Mouse (Mus musculus) T-helper 1 cell (primary cell): ENCODE measurements at regions not wholly inside any gene's neighbourhood (a gene's known extent, or its start where the extent isn't known, plus 50 kb on each side); places are given as distances from the start of the nearest gene placed in this dataset.

Source experiments
- in situ Hi-C: fragments of 300-600 bp; cut with MboI, MseI; formaldehyde crosslinking; loops from one replicate; pipeline ENCODE4 v1.15.1; 2025; ENCODE audit warnings: high pct_unique_total_duplicates

- in situ Hi-C loops, result no loop called here
Measured at GRCm38 (mm10) chr11:45058658-45059057, 441.5 kb downstream of the Ebf1 start.

- in situ Hi-C loops, result no loop called here
Measured at GRCm38 (mm10) chr11:45066592-45066991, 449.5 kb downstream of the Ebf1 start.

GRCm38 (mm10) chr11:45070280-45070679 is 453.2 kb downstream of the Ebf1 start:
- in situ Hi-C loops, result no loop called here

- in situ Hi-C loops, result no loop called here
Measured at GRCm38 (mm10) chr11:45071195-45071594, 454.1 kb downstream of the Ebf1 start.

GRCm38 (mm10) chr11:45084506-45085037 is 467.5 kb downstream of the Ebf1 start:
- in situ Hi-C loops, result no loop called here

GRCm38 (mm10) chr11:45085145-45085544 is 468.0 kb downstream of the Ebf1 start:
- in situ Hi-C loops, result no loop called here

GRCm38 (mm10) chr11:45087186-45087915 is 470.2 kb downstream of the Ebf1 start:
- in situ Hi-C loops, result no loop called here

- in situ Hi-C loops, result no loop called here
Measured at GRCm38 (mm10) chr11:45088286-45088685, 471.2 kb downstream of the Ebf1 start.

- in situ Hi-C loops, result no loop called here
Measured at GRCm38 (mm10) chr11:45089561-45089960, 472.4 kb downstream of the Ebf1 start.

- in situ Hi-C loops, result no loop called here
Measured at GRCm38 (mm10) chr11:45103498-45104336, 486.6 kb downstream of the Ebf1 start.

GRCm38 (mm10) chr11:45116702-45117101 is 499.6 kb downstream of the Ebf1 start:
- in situ Hi-C loops, result no loop called here

- in situ Hi-C loops, result loop anchor here (10.0 kb wide), 1 partner anchor 1488 kb away; no protein-coding TSS in a partner anchor
Measured at GRCm38 (mm10) chr11:45123276-45123675, 506.2 kb downstream of the Ebf1 start.

GRCm38 (mm10) chr11:45136781-45137180 is 519.7 kb downstream of the Ebf1 start:
- in situ Hi-C loops, result loop anchor here (10.0 kb wide), 1 partner anchor 932 kb away; no protein-coding TSS in a partner anchor

- in situ Hi-C loops, result loop anchor here (10.0 kb wide), 1 partner anchor 934 kb away; no protein-coding TSS in a partner anchor
Measured at GRCm38 (mm10) chr11:45138351-45138975, 521.3 kb downstream of the Ebf1 start.

- in situ Hi-C loops, result no loop called here
Measured at GRCm38 (mm10) chr11:45140490-45140889, 523.4 kb downstream of the Ebf1 start.

GRCm38 (mm10) chr11:45154070-45154469 is 537.0 kb downstream of the Ebf1 start:
- in situ Hi-C loops, result no loop called here

GRCm38 (mm10) chr11:45154497-45154896 is 537.4 kb downstream of the Ebf1 start:
- in situ Hi-C loops, result no loop called here

GRCm38 (mm10) chr11:45155782-45156181 is 538.7 kb downstream of the Ebf1 start:
- in situ Hi-C loops, result no loop called here

- in situ Hi-C loops, result no loop called here
Measured at GRCm38 (mm10) chr11:45158282-45158681, 541.2 kb downstream of the Ebf1 start.

- in situ Hi-C loops, result no loop called here
Measured at GRCm38 (mm10) chr11:45160871-45161270, 543.8 kb downstream of the Ebf1 start.

GRCm38 (mm10) chr11:45173546-45173945 is 556.4 kb downstream of the Ebf1 start:
- in situ Hi-C loops, result no loop called here

- in situ Hi-C loops, result no loop called here
Measured at GRCm38 (mm10) chr11:45174071-45174470, 557.0 kb downstream of the Ebf1 start.
